Mouse (Mus musculus): Measurements from ENCODE around the gene Olfr312. TPM values are rescaled to one million over a fixed set of nuclear protein-coding genes. Genes with fewer than 3 reads are reported as not detected.

The Olfr312 gene
- polyA plus RNA-seq, 1 experiment: not detected

DNA sequence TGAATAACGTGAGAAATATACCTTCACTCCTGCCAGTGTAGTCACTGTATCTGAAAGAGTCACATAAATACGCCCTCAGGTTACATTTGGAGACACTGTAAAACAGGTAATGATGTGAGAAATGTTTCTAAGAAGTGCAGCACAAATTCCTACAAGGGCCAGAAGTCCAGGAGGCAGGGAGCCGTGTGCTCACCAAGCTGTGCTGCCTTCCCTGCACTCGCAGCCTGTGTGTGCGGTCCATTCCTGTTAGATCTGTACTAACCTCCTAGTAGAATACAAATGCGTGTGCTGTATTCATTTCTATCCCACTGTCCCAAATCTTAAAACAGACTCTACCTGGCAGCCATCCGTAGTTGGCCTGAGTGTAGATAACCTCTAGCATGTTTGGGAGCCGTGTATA is 31.7 kb downstream of the Olfr312 start:
- no peak for DNase-seq (ENCODE audit: low spot score)

DNA sequence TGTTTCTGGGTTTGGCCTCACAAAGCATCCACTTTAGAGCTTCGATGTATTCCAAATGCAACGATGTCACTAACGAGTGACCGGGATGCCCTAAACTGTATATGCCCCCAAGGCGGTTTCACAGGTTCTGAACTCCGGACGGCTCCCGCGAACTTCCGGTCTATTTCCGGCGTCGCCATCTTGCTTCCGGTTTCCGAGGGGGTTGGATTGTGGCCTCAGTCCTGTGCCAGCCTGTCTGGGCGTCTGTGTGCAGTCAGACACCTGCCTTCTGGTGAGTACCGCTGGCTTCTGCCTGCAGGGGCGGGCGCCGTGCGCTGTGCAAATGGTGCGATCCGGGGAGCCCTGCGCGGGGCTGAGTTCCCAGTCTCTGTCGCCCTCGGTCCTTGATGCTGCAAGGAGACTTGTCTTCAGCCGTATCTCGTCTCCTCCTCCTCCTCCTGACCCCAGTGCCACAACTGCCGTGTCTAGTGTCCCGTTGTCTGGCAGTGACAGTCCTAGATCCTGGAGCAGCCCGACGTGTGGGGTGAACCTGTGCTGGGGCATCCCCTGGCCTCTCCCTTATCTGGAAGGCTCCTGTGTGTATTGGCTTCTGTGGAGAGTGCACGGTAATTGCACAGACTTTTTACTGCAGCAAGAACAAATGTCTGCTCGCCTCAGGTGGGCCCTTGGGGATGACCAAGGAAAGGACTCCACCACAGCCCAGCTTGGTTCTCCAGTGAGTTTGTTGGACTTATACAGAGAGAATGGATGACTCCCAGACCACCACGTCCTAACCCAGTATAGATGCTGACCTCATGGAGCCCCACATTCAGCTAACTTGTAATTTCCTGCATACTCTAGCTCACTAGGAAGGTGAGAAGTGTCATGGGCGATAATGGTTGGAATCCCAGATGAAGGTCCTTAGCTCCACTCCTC is 38.3 kb downstream of the Olfr312 start, which contains the start of gene 2810021J22Rik:
Gene 2810021J22Rik, plus strand, starts transcription at position 178 of the 915 bp plus-strand sequence.
- DNase-seq (ENCODE audit: low spot score): peak; percentile 65

DNA sequence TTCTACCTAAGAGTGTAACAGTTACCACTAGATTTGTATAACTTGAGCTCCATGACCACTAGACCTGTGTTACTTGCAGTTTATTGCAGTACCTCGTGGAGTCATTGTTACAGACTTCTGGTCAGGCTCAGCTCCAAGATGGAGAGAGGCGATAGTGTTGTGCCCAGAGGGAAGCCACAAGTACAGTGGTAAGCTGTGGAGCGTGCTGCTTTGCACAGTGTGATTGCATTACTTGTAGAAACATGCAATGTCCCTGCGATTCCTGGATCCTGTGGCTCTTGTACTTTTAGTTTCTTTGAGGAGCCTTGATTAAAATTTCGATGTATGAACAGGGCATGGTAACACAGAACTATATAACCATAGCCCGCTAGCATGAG is 38.9 kb downstream of the Olfr312 start:
- DNase-seq (ENCODE audit: low spot score): no peak

DNA sequence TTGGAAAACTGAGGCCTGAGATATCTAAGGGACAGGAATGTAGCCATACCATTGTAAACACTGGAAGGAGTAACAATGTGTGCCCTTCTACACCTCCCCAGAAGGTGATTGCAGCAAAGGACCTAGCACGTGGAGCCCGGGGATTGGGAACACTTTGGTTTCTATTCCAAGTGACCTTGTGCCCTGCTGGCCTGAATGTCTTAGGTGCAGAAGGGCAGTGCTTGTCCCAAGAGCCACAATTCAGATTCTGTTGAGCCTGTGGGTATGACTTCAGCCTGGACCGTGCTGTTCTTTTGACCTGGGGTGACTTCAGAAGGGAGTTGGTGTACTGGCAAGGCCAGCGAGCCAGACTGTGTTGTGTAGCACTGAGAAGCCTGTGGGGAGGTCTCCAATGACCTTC is 41.9 kb downstream of the Olfr312 start:
- DNase-seq (ENCODE audit: low spot score): no peak

DNA sequence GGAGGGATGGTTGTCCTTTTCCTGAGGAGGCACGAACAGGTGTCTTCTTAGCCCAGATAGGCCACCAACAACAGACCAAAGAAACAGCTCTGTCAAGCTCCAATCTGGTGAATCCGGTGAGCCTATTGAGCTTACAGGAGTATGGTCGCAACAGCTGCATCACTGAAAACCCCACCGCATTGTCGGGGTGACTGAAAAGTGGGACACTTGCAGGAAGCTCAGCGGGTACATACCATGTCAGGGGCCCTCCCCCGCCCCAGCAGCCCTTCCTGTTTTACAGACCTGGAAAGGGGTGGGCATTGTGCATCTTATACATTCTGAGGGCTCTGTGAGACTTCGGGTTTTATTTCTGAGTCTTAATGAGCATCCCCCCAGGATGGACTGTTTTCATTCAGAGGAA is 54.7 kb downstream of the Olfr312 start:
- no peak for DNase-seq (ENCODE audit: low spot score)

Other genes starting within 250 kb of the Olfr312 start
- gene Olfr324, start 234.1 kb upstream of the Olfr312 start, polyA plus RNA-seq (2012; rRNA removed): not detected in 2 replicates
- gene 2210407C18Rik, start 213.2 kb upstream of the Olfr312 start, polyA plus RNA-seq (2012; rRNA removed): not detected in 2 replicates
- not detected in 2 replicates for gene Olfr323, start 198.7 kb upstream of the Olfr312 start, polyA plus RNA-seq (2012; rRNA removed)
- gene Trim58, start 188.8 kb upstream of the Olfr312 start, polyA plus RNA-seq (2012; rRNA removed): not detected in 2 replicates
- not detected in 2 replicates for gene Olfr322, start 170.5 kb upstream of the Olfr312 start, polyA plus RNA-seq (2012; rRNA removed)
- not detected in 2 replicates for gene Olfr320, start 148.1 kb upstream of the Olfr312 start, polyA plus RNA-seq (2012; rRNA removed)
- gene Olfr319, start 130.1 kb upstream of the Olfr312 start, polyA plus RNA-seq (2012; rRNA removed): not detected in 2 replicates
- not detected in 2 replicates for gene Olfr318, start 105.2 kb upstream of the Olfr312 start, polyA plus RNA-seq (2012; rRNA removed)
- gene Olfr317, start 90.0 kb upstream of the Olfr312 start, polyA plus RNA-seq (2012; rRNA removed): not detected in 2 replicates
- gene Olfr316, start 76.5 kb upstream of the Olfr312 start, polyA plus RNA-seq (2012; rRNA removed): not detected in 2 replicates
- gene Olfr315, start 56.0 kb upstream of the Olfr312 start, polyA plus RNA-seq (2012; rRNA removed): not detected in 2 replicates
- gene Olfr314, start 46.3 kb upstream of the Olfr312 start, polyA plus RNA-seq (2012; rRNA removed): not detected in 2 replicates
- gene Fam183b, start 27.3 kb upstream of the Olfr312 start, polyA plus RNA-seq (2012; rRNA removed): 4.1 and 4.7 TPM in 2 replicates
- 0.01 TPM in 1 of 2 replicates, not detected in the other for gene Olfr313, start 14.2 kb upstream of the Olfr312 start, polyA plus RNA-seq (2012; rRNA removed)
- gene Olfr311, start 10.0 kb downstream of the Olfr312 start, polyA plus RNA-seq (2012; rRNA removed): not detected in 2 replicates
- gene Gm12258, start 17.9 kb downstream of the Olfr312 start, polyA plus RNA-seq (2012; rRNA removed): 9.9 and 14.3 TPM in 2 replicates
- gene 2810021J22Rik, start 38.0 kb downstream of the Olfr312 start, polyA plus RNA-seq (2012; rRNA removed): 4.6 and 4.9 TPM in 2 replicates
- 3.0 and 5.1 TPM in 2 replicates for gene Zfp39, start 75.0 kb downstream of the Olfr312 start, polyA plus RNA-seq (2012; rRNA removed)
- not detected in 2 replicates for gene Btnl10, start 88.7 kb downstream of the Olfr312 start, polyA plus RNA-seq (2012; rRNA removed)
- 137 and 140 TPM in 2 replicates for gene Rnf187, start 109.7 kb downstream of the Olfr312 start, polyA plus RNA-seq (2012; rRNA removed)
- gene Hist3h2ba, start 119.7 kb downstream of the Olfr312 start, polyA plus RNA-seq (2012; rRNA removed): 1.3 and 2.2 TPM in 2 replicates
- 22.0 and 27.2 TPM in 2 replicates for gene Hist3h2a, start 125.4 kb downstream of the Olfr312 start, polyA plus RNA-seq (2012; rRNA removed)
- 0.23 and 0.49 TPM in 2 replicates for gene Trim17, start 125.4 kb downstream of the Olfr312 start, polyA plus RNA-seq (2012; rRNA removed)
- 27.1 and 28.1 TPM in 2 replicates for gene Trim11, start 148.9 kb downstream of the Olfr312 start, polyA plus RNA-seq (2012; rRNA removed)